Mouse (Mus musculus) frontal cortex, postnatal 10 days (tissue): ENCODE measurements at regions not wholly inside any gene's neighbourhood (a gene's known extent, or its start where the extent isn't known, plus 50 kb on each side); places are given as distances from the start of the nearest gene placed in this dataset.
A peak's percentile ranks its signal among the peaks of the same experiment; 100 is the strongest.

Experiments
- DNase-seq, 2 experiments: peaks; one replicate each; pipeline ENCODE4 v3.0.0; 2022; ENCODE audit warnings: low spot score in 2 of 2, mixed read lengths in 1 of 2

GRCm38 (mm10) chr5:51397528-51397927 is 170.0 kb downstream of the Ppargc1a start:
- no peak for DNase-seq

DNA sequence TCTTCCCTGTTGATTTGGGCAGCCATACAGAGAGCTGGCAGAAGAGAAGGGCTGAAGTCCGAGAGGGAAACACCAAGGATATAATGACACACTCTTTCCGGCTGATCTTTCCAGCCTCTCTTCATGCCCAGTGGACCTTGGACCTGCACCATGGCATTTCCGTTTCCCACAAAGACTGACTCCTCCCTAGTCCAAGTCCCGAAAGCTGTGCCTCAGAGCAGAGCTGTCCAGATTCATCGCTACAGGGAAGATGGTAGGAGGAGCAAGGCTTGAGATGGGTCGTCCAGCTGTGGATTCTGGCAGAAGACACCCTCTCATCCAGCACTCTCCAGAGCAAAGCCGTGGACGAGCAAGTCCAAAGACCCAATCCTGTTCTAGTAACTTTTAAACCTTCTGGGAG is 176.2 kb downstream of the Ppargc1a start:
- no peak for DNase-seq

GRCm38 (mm10) chr5:51387751-51388150 is 179.8 kb downstream of the Ppargc1a start:
- DNase-seq = no peak

DNA sequence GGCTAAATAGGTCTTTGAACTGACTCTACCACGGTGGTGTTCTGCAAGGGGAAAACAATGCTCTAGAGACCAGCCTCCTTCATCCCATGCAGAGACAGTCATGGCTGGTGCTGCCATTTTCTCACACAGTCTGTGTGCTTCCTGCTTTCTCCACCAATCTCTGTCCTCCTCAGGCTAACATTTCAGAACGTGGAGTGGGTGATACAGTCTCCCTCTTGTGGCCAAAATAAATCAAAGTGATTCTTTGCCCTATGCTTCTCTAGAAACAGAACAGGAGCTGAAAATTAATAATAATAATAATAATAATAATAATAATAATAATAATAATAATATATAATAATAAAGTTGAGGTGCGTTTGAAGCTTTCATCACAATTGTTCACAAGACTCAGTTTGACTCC is 181.1 kb downstream of the Ppargc1a start:
- no peak for DNase-seq

GRCm38 (mm10) chr5:51384278-51384677 is 183.2 kb downstream of the Ppargc1a start:
- DNase-seq = no peak

- no peak for DNase-seq
Observed at GRCm38 (mm10) chr5:51359101-51359500, 208.4 kb downstream of the Ppargc1a start.

- peak; percentile 6 to 11 for DNase-seq
Observed at GRCm38 (mm10) chr5:51348256-51348655, 219.3 kb downstream of the Ppargc1a start.

- no peak for DNase-seq
Observed at GRCm38 (mm10) chr5:51329142-51329541, 238.4 kb downstream of the Ppargc1a start.

DNA sequence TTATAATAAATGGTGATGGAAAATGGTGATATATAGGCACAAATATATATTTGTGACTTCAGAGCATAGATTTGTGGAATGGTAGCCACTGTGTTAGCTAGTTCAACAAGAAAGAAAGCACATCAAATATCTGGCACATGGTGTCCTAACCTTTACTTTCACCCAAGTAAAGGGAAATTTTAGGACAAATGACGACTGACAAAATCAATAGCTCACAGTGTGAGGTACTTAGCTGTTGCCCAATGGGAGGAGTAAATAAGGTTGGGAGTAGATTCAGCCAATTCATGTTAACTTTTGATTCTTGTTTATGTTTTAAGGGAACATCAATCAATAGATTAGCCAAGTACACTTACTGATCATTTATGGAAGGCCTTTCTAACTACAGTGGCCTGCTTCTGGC is 278.3 kb downstream of the Ppargc1a start:
- DNase-seq = no peak

DNA sequence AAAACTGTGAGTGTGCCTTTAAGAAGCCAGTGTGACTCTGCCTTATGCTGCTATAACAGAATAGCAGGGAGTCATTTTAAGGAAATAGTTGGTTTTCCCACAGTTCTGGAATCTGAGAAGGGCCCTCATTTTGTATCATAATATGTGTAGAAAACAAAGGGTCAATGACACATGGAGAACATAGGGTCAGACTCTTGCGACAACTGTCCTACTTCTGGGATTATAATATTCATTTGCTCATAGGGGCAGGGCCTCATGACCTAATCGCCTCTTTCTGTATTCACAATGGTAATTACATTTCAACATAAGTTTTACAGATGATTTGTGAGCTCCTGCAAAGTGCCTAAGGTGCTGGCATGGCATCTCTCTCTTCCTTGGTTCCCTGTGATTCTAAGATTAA is 279.3 kb downstream of the Ppargc1a start:
- no peak for DNase-seq

DNA sequence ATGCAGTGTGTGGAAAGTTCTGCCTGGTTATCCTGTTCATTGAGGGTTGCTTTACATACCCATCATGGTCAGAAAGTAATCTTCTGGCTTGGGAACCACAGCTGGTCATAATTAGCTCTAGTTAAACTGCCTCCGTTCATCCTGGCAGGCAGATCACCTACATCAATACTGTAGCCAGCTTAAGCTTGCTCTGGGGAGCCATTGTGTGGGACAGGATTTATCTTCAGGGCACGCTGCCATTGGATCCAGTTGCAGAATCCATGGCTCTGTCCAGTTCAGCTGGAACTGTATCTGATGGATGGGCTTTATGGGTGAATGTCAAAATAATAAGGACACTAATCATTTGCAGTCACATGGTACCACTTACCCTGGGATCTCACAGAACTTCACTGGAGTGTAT is 326.4 kb downstream of the Ppargc1a start:
- no peak for DNase-seq

- DNase-seq = no peak
Observed at GRCm38 (mm10) chr5:51234004-51234355, 333.5 kb downstream of the Ppargc1a start.

DNA sequence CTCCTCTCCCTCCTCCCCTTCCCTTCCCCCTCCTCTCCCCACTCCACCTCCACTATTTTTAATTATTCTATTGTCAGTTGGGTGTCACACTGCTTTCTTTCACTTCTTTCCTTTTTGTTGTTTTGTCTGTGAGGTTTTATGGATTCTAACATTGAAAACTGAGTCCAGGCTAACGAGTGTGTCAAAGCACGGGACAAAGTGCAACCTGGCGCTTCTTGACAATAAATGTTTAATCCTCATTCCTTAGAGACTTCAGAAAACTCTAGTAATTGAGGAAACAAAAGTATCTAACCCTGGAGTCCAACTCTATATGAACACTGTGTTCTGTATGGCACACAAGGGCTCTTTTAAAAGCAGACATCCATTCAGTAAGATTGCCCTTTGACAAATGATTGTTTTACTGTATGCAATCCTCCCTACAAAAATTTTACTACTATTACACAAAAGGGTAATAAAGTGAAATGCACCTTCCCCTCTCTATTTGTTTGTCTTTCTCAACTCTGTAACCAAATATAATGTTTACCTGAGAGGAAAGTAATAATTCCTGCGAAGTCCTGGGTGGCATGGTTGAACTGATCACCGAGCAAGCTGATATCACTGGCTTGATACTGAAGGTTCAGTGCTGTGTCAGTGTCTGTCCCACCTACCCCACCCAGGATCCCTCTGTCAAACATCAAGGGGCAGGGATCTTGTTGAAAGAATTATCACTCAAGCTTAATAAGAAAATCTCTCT is 334.1 kb downstream of the Ppargc1a start:
- no peak for DNase-seq

DNA sequence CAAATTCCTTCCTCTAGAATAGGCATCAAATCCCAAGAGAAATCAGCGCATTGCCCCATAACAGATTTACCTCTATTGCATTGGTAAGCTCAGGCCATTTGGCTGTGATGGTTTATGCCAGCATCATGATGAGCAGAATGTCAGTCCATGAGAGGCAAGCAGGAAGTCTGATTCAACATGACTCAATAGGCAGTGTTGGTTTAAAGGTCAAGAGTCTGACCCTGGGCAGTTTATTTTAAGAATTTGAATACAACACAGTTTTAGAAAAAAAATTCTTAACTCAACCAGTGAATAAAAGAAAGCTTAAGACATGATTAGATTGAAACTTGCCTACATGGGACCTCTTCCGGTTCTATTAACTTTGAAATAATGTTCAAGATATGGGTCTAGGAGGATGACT is 337.7 kb downstream of the Ppargc1a start:
- no peak for DNase-seq

GRCm38 (mm10) chr5:51227996-51228395 is 339.5 kb downstream of the Ppargc1a start:
- no peak for DNase-seq

DNA sequence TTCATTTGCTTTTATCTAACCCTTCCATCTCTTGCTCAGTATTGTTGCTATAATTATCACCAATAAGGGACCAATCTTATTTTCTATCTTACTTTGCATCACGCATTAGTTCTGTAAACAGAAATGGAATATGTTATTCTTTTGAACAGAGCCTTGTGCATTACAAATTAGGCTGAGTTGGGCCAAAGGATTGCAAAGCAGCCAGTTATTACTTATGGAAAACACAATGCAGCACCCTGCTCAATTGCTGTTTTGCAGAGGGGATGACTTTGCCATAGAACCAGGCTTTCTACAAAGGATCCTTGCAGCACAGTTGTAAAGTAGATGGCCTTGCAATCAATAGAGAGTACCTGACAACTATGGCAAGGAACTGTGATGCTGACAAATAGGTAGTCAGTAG is 364.3 kb downstream of the Ppargc1a start:
- no peak for DNase-seq

- no peak for DNase-seq
Observed at GRCm38 (mm10) chr5:51202525-51203215, 364.9 kb downstream of the Ppargc1a start.

- DNase-seq = no peak
Observed at GRCm38 (mm10) chr5:51196393-51197347, 370.9 kb downstream of the Ppargc1a start.

DNA sequence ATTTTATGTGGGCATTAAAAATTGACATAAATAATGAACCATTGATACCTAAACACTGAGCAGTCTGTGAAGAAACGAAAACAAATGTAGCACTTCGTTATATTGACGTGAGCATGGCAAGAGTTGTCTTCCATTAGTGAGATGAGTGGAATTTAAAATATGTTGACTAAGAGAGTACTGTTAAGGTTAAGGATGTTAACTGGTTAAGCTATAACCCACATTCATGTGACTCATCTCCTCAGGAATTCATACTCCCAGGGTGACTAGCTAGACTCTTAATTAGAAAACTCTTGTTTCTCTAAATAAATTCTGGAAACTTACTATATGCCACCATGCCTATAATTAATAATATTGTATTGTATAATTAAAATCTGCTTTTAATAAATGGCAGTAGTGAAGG is 376.9 kb downstream of the Ppargc1a start:
- DNase-seq = no peak

- DNase-seq = no peak
Observed at GRCm38 (mm10) chr5:51169828-51170227, 397.7 kb downstream of the Ppargc1a start.

DNA sequence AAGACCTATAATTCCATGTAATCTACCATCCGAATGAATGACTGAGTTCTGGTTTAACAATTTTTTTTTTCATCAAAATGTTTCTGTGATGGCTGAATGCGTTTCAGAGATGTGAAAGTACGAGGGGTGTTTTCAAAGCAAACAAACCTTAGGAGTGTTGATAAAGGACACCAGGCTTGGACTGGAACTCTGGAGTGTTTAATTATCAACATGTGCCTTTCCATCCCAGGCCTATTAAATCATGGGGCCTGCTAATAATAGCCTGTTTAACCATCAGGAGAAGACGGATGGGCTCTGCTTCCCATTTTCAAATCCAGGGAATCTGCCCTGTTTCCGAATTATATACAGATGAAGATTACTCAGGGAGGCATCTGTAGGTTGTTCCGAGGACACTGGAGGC is 399.3 kb downstream of the Ppargc1a start:
- no peak for DNase-seq

- no peak for DNase-seq
Observed at GRCm38 (mm10) chr5:51156901-51157300, 410.6 kb downstream of the Ppargc1a start.
